Mouse (Mus musculus): ENCODE data around the gene Tph1. TPM values are rescaled to one million over a fixed set of nuclear protein-coding genes. Genes with fewer than 3 reads are reported as not detected.

Tph1 gene
- not detected for polyA plus RNA-seq (2014; fragmentation: Illumina TruSeq; extraction: RNeasy Lipid Tissue Mini Kit (QIAGEN cat#74804); ENCODE audit: low read depth, low replicate concordance)

GRCm38 (mm10) chr7:46672160-46672672 is at the start of gene Tph1:
Gene Tph1, minus strand, starts transcription at chr7:46672537.

DNA sequence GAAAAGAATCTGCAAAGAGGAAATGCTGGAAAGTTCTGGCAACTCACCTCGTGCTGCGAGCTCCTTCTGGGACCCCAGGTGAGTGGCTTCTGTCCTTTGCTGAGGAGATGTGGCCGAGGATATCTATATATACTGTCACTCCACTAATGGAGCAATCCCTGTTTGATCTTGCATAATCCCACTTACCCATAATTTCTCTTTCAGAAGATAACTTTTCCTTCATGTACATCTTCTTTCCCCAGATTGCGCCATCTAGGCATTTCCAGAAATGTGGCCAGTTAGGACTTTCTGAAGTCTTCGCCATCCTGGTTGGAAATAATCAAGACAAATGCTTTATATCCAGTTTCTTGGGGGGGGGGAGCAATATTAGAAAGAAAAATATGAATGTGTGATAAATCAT is 43.3 kb upstream of the Tph1 start, which contains the start of gene Saa3:
Gene Saa3, minus strand, starts transcription at position 101 of the 400 bp plus-strand sequence.

GRCm38 (mm10) chr7:46710390-46710844 is 38.1 kb upstream of the Tph1 start, which contains the start of gene Saal1:
Gene Saal1, minus strand, starts transcription at chr7:46710680.

DNA sequence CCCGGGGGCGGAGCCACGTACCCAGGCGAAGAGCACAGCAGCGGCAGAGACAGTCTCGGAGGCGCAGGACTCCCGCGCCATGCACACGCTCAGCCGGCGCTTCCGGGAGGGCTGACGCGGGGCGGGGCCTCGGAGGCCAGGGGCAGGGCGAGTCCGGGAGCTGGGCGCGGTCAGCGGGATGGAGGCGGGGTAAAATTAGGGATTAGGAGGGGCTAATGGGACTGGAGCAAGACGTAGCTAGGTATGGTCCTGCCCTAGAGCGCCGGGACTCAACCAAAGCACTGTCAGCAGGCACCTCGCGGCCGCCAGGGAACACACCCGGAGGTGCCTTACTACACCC is 32.7 kb downstream of the Tph1 start, which contains the start of gene Sergef:
Gene Sergef, minus strand, starts transcription at position 116 of the 340 bp plus-strand sequence.

Other genes with a start within 250 kb of the Tph1 start
- gene Sergef, start 32.7 kb downstream of the Tph1 start, polyA plus RNA-seq (2014; fragmentation: Illumina TruSeq; extraction: RNeasy Lipid Tissue Mini Kit (QIAGEN cat#74804); ENCODE audit: low read depth, low replicate concordance), result 2.2 TPM
- 2.9 TPM for gene Saal1, start 38.1 kb upstream of the Tph1 start, polyA plus RNA-seq (2014; fragmentation: Illumina TruSeq; extraction: RNeasy Lipid Tissue Mini Kit (QIAGEN cat#74804); ENCODE audit: low read depth, low replicate concordance)
- not detected for gene Saa3, start 43.2 kb upstream of the Tph1 start, polyA plus RNA-seq (2014; fragmentation: Illumina TruSeq; extraction: RNeasy Lipid Tissue Mini Kit (QIAGEN cat#74804); ENCODE audit: low read depth, low replicate concordance)
- not detected for gene Saa4, start 60.1 kb upstream of the Tph1 start, polyA plus RNA-seq (2014; fragmentation: Illumina TruSeq; extraction: RNeasy Lipid Tissue Mini Kit (QIAGEN cat#74804); ENCODE audit: low read depth, low replicate concordance)
- gene Saa1, start 70.4 kb upstream of the Tph1 start, polyA plus RNA-seq (2014; fragmentation: Illumina TruSeq; extraction: RNeasy Lipid Tissue Mini Kit (QIAGEN cat#74804); ENCODE audit: low read depth, low replicate concordance), result not detected
- not detected for gene Saa2, start 79.3 kb upstream of the Tph1 start, polyA plus RNA-seq (2014; fragmentation: Illumina TruSeq; extraction: RNeasy Lipid Tissue Mini Kit (QIAGEN cat#74804); ENCODE audit: low read depth, low replicate concordance)
- 47.9 TPM for gene Hps5, start 123.5 kb upstream of the Tph1 start, polyA plus RNA-seq (2014; fragmentation: Illumina TruSeq; extraction: RNeasy Lipid Tissue Mini Kit (QIAGEN cat#74804); ENCODE audit: low read depth, low replicate concordance)
- gene Gtf2h1, start 123.6 kb upstream of the Tph1 start, polyA plus RNA-seq (2014; fragmentation: Illumina TruSeq; extraction: RNeasy Lipid Tissue Mini Kit (QIAGEN cat#74804); ENCODE audit: low read depth, low replicate concordance), result 87.8 TPM
- gene Ldha, start 168.9 kb upstream of the Tph1 start, polyA plus RNA-seq (2014; fragmentation: Illumina TruSeq; extraction: RNeasy Lipid Tissue Mini Kit (QIAGEN cat#74804); ENCODE audit: low read depth, low replicate concordance), result 201 TPM
- not detected for gene Ldhc, start 188.7 kb upstream of the Tph1 start, polyA plus RNA-seq (2014; fragmentation: Illumina TruSeq; extraction: RNeasy Lipid Tissue Mini Kit (QIAGEN cat#74804); ENCODE audit: low read depth, low replicate concordance)
- 241 TPM for gene Tsg101, start 247.4 kb upstream of the Tph1 start, polyA plus RNA-seq (2014; fragmentation: Illumina TruSeq; extraction: RNeasy Lipid Tissue Mini Kit (QIAGEN cat#74804); ENCODE audit: low read depth, low replicate concordance)